Mouse (Mus musculus): ENCODE measurements around the gene Cx3cr1.
A peak's percentile ranks its signal among the peaks of the same experiment; 100 is the strongest.

Gene Cx3cr1

DNA sequence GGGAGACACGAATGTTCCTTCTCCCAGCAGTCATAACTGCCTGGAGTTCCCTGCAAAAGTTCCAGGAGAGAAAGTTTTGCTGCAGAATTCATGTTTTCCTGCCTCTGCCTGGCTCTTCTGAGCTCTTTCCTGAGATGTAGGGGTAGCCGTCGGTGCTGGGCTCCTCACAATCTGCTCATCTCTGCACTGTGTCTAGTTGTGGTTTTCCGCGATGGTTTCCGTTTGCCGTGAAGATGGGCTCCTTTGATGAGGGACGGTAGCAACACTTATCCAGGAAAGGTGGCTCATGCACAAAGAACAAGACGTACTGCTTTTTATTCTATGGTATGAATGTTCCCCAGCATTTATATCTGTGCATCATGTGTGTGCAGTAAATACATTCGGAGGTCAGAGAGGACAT, 39.3 kb downstream of the Cx3cr1 start:
- Histone ChIP-seq H3K4me3 (replicated peaks; ENCODE audit: low read length) (no peak overlapping the region), H3K9me3 (ENCODE audit: low read length) (no peaks in the 10 kb centered on the region), H3K27me3 (ENCODE audit: insufficient read depth, low read length) (no peaks in the 10 kb centered on the region), H3K36me3 (ENCODE audit: insufficient read depth, low read length) (no peaks in the 10 kb centered on the region), H3K4me1 (replicated peaks; ENCODE audit: low read depth, low read length) (peaks cover 9% of the 10 kb centered on the region)
- TF ChIP-seq POU5F1 (IDR thresholded peaks at IDR 0.05; ENCODE audit: borderline replicate concordance, low read length) (no peak), NANOG (IDR thresholded peaks at IDR 0.05; ENCODE audit: borderline replicate concordance, low read length) (no peak), CTCF (conservative IDR thresholded peaks at IDR 0.05; ENCODE audit: low read length) (no peak)

DNA sequence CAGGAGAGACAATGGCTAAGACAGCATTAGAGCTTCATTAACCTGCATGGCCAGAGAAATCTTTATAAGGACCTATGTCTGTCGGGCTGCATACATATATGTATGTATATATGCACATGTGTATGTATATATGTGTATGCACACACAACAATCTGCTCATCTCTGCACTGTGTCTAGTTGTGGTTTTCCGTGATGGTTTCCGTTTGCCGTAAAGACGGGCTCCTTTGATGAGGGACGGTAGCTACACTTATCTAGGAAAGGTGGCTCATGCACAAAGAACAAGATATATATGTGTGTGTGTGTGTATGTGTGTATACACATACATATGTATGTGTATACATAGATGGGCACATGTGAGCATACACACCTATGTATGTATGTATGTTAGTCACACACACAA, 39.8 kb downstream of the Cx3cr1 start:
- H3K4me1 ChIP-seq (replicated peaks; ENCODE audit: low read depth, low read length) = peaks cover 9% of the 10 kb centered on the region
- TF ChIP-seq NANOG (IDR thresholded peaks at IDR 0.05; ENCODE audit: borderline replicate concordance, low read length) = no peak
- TF ChIP-seq POU5F1 (IDR thresholded peaks at IDR 0.05; ENCODE audit: borderline replicate concordance, low read length) = no peak
- H3K9me3 ChIP-seq (ENCODE audit: low read length) = no peaks in the 10 kb centered on the region

DNA sequence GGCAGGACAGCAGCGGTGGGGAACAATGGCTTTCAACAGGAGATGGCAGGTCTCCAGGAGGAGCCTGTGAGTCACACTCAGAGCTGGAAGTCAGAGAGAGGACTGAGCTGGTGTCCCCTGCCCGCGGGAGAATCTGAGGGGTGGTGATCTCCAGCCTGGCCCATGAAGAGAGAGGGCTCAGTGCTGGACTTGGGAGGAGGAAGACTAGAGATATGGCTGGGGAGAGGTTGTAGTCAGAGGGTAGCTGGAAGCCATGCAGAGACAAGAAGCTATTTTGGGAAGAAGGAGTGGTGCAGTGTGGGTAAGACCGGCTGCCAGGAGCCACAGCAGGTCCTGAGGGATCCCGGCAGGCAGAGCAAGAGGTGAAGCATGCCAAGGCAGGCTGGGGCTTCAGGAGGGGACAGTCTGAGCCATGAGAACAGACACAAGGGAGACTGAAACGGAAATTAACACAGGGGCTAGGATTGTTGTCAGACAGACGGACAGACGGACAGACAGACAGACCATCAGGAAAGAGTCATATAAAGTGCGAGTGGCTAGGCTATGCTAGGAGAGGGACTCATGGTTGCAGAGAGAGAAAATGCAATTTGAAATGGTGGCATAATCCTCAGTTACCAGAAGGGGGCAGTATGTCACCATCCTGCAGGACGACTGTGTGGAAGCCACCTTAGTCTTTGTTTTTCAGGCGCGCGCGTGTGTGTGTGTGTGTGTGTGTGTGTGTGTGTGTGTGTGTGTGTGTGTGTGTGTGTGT, 42.1 kb downstream of the Cx3cr1 start:
- H3K36me3 ChIP-seq (ENCODE audit: insufficient read depth, low read length) = no peaks in the 10 kb centered on the region
- no peak overlapping the region for H3K4me3 ChIP-seq (replicated peaks; ENCODE audit: low read length)
- H3K4me1 ChIP-seq (replicated peaks; ENCODE audit: low read depth, low read length) = peaks cover 22% of the 10 kb centered on the region
- H3K9me3 ChIP-seq (ENCODE audit: low read length) = no peaks in the 10 kb centered on the region
- H3K27me3 ChIP-seq (ENCODE audit: insufficient read depth, low read length) = no peaks in the 10 kb centered on the region
- peak; percentile 71 for TF ChIP-seq CTCF (conservative IDR thresholded peaks at IDR 0.05; ENCODE audit: low read length)
- TF ChIP-seq POU5F1 (IDR thresholded peaks at IDR 0.05; ENCODE audit: borderline replicate concordance, low read length) = no peak

More for the DNA sequence above, 39.8 kb downstream of the Cx3cr1 start:
- H3K4me3 ChIP-seq (replicated peaks; ENCODE audit: low read length) = no peak overlapping the region
- H3K36me3 ChIP-seq (ENCODE audit: insufficient read depth, low read length) = no peaks in the 10 kb centered on the region
- no peaks in the 10 kb centered on the region for H3K27me3 ChIP-seq (ENCODE audit: insufficient read depth, low read length)

DNA sequence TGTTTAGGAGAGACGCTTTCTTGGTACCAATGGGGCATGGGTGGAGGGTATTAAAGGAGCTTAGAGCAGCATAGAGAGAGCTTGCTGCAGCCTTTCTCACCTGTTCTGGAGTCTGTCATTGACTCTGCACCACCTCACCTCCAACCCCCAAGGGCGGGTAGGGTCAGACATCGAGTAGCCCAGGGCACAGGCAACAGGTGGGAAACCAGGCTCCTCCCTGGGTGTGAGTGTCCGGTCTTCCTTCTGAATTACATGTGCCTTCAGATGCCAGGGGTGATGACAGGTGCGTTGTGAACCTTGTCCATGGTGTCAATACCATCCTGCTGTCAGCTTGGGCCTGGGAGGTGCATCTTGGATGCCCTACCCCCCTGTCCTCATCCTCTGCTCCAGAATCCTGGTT, 45.1 kb downstream of the Cx3cr1 start:
- H3K9me3 ChIP-seq (ENCODE audit: low read length) = no peaks in the 10 kb centered on the region
- TF ChIP-seq CTCF (conservative IDR thresholded peaks at IDR 0.05; ENCODE audit: low read length) = no peak
- TF ChIP-seq NANOG (IDR thresholded peaks at IDR 0.05; ENCODE audit: borderline replicate concordance, low read length) = no peak
- no peak for TF ChIP-seq POU5F1 (IDR thresholded peaks at IDR 0.05; ENCODE audit: borderline replicate concordance, low read length)
- H3K27me3 ChIP-seq (ENCODE audit: insufficient read depth, low read length) = peaks cover 3% of the 10 kb centered on the region; the same call in 1 of the 2 replicates

GRCm38 (mm10) chr9:120024171-120024570, 45.5 kb downstream of the Cx3cr1 start:
- no peaks in the 10 kb centered on the region for H3K9me3 ChIP-seq (ENCODE audit: low read length)
- no peak overlapping the region for H3K4me3 ChIP-seq (replicated peaks; ENCODE audit: low read length)
- peaks cover 8% of the 10 kb centered on the region for H3K27me3 ChIP-seq (ENCODE audit: insufficient read depth, low read length)
- TF ChIP-seq CTCF (conservative IDR thresholded peaks at IDR 0.05; ENCODE audit: low read length) = no peak
- TF ChIP-seq POU5F1 (IDR thresholded peaks at IDR 0.05; ENCODE audit: borderline replicate concordance, low read length) = no peak
- TF ChIP-seq NANOG (IDR thresholded peaks at IDR 0.05; ENCODE audit: borderline replicate concordance, low read length) = no peak
- peaks cover 46% of the 10 kb centered on the region for H3K4me1 ChIP-seq (replicated peaks; ENCODE audit: low read depth, low read length)
- H3K36me3 ChIP-seq (ENCODE audit: insufficient read depth, low read length) = no peaks in the 10 kb centered on the region

More for the DNA sequence above, 45.1 kb downstream of the Cx3cr1 start:
- Histone ChIP-seq H3K4me3 (replicated peaks; ENCODE audit: low read length) (no peak overlapping the region), H3K36me3 (ENCODE audit: insufficient read depth, low read length) (no peaks in the 10 kb centered on the region), H3K4me1 (replicated peaks; ENCODE audit: low read depth, low read length) (peaks cover 42% of the 10 kb centered on the region)

DNA sequence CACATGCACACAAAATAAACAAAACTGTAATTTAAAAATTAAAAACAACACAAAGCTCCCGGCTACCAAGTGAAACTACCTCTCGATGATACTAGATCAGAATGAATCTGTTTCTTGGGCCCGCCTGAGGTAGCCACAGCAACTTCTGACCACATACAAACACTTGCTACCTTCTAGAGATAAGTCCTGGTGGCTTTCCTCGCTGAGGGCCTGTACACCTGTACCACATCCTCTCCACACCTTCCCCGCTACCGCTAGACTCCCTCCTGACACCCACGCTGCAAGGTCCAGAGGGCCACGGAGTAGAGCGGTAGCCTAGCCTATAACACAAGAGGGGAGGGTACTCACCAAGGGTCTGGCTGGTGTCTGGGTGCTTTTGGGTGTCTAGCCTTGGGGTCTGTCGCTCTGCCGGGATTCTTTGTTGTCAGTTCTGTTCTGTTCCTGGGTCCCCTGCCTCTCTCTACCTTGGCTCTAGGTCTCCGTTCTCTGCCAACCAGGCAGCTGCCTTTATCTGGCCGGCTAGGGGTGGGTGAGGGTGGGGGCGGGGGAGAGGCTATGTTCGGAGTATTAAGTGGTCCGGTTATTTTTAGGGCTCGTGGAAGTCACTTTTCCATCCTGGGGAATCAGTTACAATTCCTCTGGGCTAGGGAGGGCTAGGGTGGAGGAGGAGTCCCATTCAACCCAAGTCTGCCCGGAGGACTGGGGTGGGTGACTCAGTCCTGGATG, 46.4 kb downstream of the Cx3cr1 start, which contains the start of gene Xirp1:
Gene Xirp1 (minus strand): TSS at position 513 of the 726 bp plus-strand sequence.
- no peak within 1 kb of the TSS for H3K4me3 ChIP-seq (replicated peaks; ENCODE audit: low read length)
- H3K4me1 ChIP-seq (replicated peaks; ENCODE audit: low read depth, low read length) = peaks cover 53% of the 10 kb centered on the region
- peaks cover 17% of the 10 kb centered on the region for H3K27me3 ChIP-seq (ENCODE audit: insufficient read depth, low read length)
- H3K36me3 ChIP-seq (ENCODE audit: insufficient read depth, low read length) = no peaks in the 10 kb centered on the region
- TF ChIP-seq NANOG (IDR thresholded peaks at IDR 0.05; ENCODE audit: borderline replicate concordance, low read length) (no peak), POU5F1 (IDR thresholded peaks at IDR 0.05; ENCODE audit: borderline replicate concordance, low read length) (no peak), CTCF (conservative IDR thresholded peaks at IDR 0.05; ENCODE audit: low read length) (no peak)
- no peaks in the 10 kb centered on the region for H3K9me3 ChIP-seq (ENCODE audit: low read length)

DNA sequence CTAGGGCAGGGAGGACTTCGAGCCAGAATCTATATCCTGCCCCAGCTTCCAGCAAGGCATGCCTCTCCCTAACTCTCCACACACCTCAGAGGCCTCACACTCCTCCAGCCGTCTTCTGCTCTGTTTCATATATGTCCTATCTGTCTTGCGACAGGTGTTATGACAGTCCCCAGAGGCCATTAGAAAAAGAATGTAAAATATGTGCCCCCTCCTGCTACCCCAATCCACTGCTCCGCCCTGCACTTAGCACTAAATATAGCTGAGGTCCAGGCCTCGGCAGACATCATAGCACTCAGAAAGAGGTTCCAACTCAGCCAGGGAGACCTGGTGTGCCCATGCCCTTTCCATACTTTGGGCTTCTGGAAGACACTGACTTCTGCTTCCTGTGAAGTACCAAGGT, 48.5 kb downstream of the Cx3cr1 start:
- H3K36me3 ChIP-seq (ENCODE audit: insufficient read depth, low read length) = no peaks in the 10 kb centered on the region
- peaks cover 35% of the 10 kb centered on the region for H3K27me3 ChIP-seq (ENCODE audit: insufficient read depth, low read length)
- no peak overlapping the region for H3K4me3 ChIP-seq (replicated peaks; ENCODE audit: low read length)
- TF ChIP-seq CTCF (conservative IDR thresholded peaks at IDR 0.05; ENCODE audit: low read length) = no peak
- no peak for TF ChIP-seq NANOG (IDR thresholded peaks at IDR 0.05; ENCODE audit: borderline replicate concordance, low read length)
- no peak for TF ChIP-seq POU5F1 (IDR thresholded peaks at IDR 0.05; ENCODE audit: borderline replicate concordance, low read length)
- peaks cover 58% of the 10 kb centered on the region for H3K4me1 ChIP-seq (replicated peaks; ENCODE audit: low read depth, low read length)
- no peaks in the 10 kb centered on the region for H3K9me3 ChIP-seq (ENCODE audit: low read length)

DNA sequence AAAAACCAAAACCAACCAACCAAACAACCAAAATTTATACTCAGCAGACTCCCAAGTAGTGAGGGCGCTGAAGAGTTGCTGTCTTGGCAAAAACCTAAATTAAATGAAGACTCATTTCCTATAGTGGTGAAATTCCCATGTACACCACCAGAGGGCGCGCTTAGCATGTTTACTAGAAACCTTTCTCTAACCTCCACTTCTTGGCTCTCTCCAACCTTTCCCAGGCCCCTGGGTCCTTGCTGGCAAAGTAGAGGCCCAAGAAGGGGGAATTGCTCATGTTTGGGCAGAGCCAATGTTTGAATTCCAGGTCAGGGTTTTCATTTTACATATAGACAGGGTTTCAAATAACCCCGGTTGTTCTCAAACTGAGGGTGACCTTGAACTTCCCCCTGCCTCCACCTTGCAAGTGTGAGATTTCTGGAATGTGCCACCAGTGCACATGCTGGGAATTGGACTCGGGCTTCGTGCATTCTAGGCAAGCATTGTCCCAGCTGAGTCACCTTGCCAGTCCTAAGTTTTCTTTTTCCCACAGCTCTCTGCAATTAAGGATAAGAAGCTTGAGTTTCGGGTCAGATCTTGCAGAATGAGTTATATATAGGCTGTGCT, 49.3 kb downstream of the Cx3cr1 start:
- Histone ChIP-seq H3K9me3 (ENCODE audit: low read length) (no peaks in the 10 kb centered on the region), H3K27me3 (ENCODE audit: insufficient read depth, low read length) (peaks cover 38% of the 10 kb centered on the region), H3K4me1 (replicated peaks; ENCODE audit: low read depth, low read length) (peaks cover 64% of the 10 kb centered on the region), H3K4me3 (replicated peaks; ENCODE audit: low read length) (no peak overlapping the region), H3K36me3 (ENCODE audit: insufficient read depth, low read length) (no peaks in the 10 kb centered on the region)
- TF ChIP-seq CTCF (conservative IDR thresholded peaks at IDR 0.05; ENCODE audit: low read length) (peak; percentile 92), NANOG (IDR thresholded peaks at IDR 0.05; ENCODE audit: borderline replicate concordance, low read length) (no peak)
